Mouse (Mus musculus): ENCODE data around the gene Ube3b. TPM values are rescaled to one million over a fixed set of nuclear protein-coding genes. Genes with fewer than 3 reads are reported as not detected.

The Ube3b gene
- polyA plus RNA-seq, 1 experiment from 2014 or later = 34.0 TPM

GRCm38 (mm10) chr5:114412361-114412998, 32.1 kb downstream of the Ube3b start:
- no peak overlapping the region for H3K9ac ChIP-seq
- ATAC-seq = no peak
- peaks cover 100% of the 10 kb centered on the region for H3K36me3 ChIP-seq (ENCODE audit: poor library complexity, severe bottlenecking)
- no peaks in the 10 kb centered on the region for H3K9me3 ChIP-seq (replicated peaks)
- no peaks in the 10 kb centered on the region for H3K4me1 ChIP-seq
- H3K4me2 ChIP-seq = no peak overlapping the region
- no peak overlapping the region for H3K27ac ChIP-seq
- 90% methylated on average over 23 of the region's 23 CpGs for WGBS
- H3K27me3 ChIP-seq = no peaks in the 10 kb centered on the region
- no peak overlapping the region for H3K4me3 ChIP-seq

- ATAC-seq = no peak
- H3K4me1 ChIP-seq = no peaks in the 10 kb centered on the region
- WGBS = 89% methylated on average over 16 of the region's 16 CpGs
These were observed 32.8 kb downstream of the Ube3b start for GRCm38 (mm10) chr5:114413067-114413735.

GRCm38 (mm10) chr5:114415606-114416005, 35.2 kb downstream of the Ube3b start:
- H3K4me1 ChIP-seq = no peaks in the 10 kb centered on the region
- peaks cover 100% of the 10 kb centered on the region for H3K36me3 ChIP-seq (ENCODE audit: poor library complexity, severe bottlenecking)
- H3K4me3 ChIP-seq = no peak overlapping the region
- ATAC-seq = no peak
- H3K9ac ChIP-seq = no peak overlapping the region
- H3K27me3 ChIP-seq = no peaks in the 10 kb centered on the region
- H3K4me2 ChIP-seq = no peak overlapping the region
- H3K27ac ChIP-seq = no peak overlapping the region
- no peaks in the 10 kb centered on the region for H3K9me3 ChIP-seq (replicated peaks)
- WGBS = 93% methylated on average over 5 of the region's 5 CpGs

More at GRCm38 (mm10) chr5:114413067-114413735, 32.8 kb downstream of the Ube3b start:
- Histone ChIP-seq H3K4me2 (no peak overlapping the region), H3K36me3 (ENCODE audit: poor library complexity, severe bottlenecking) (peaks cover 100% of the 10 kb centered on the region), H3K27ac (no peak overlapping the region), H3K9me3 (replicated peaks) (no peaks in the 10 kb centered on the region), H3K4me3 (no peak overlapping the region), H3K27me3 (no peaks in the 10 kb centered on the region), H3K9ac (no peak overlapping the region)

GRCm38 (mm10) chr5:114416855-114417254, 36.4 kb downstream of the Ube3b start:
- no peak for ATAC-seq
- H3K9ac ChIP-seq = no peak overlapping the region
- no peaks in the 10 kb centered on the region for H3K27me3 ChIP-seq
- H3K4me1 ChIP-seq = no peaks in the 10 kb centered on the region
- H3K4me3 ChIP-seq = no peak overlapping the region
- H3K9me3 ChIP-seq (replicated peaks) = no peaks in the 10 kb centered on the region
- no peak overlapping the region for H3K27ac ChIP-seq
- peaks cover 96% of the 10 kb centered on the region for H3K36me3 ChIP-seq (ENCODE audit: poor library complexity, severe bottlenecking)
- 89% methylated on average over 8 of the region's 8 CpGs for WGBS
- H3K4me2 ChIP-seq = no peak overlapping the region

GRCm38 (mm10) chr5:114418541-114418940, 38.1 kb downstream of the Ube3b start:
- no peak; the same call in 1 of the 2 replicates for ATAC-seq
- Histone ChIP-seq H3K4me1 (peaks cover under 1% of the 10 kb centered on the region; the same call in 1 of the 2 replicates), H3K9me3 (replicated peaks) (no peaks in the 10 kb centered on the region), H3K9ac (no peak overlapping the region), H3K36me3 (ENCODE audit: poor library complexity, severe bottlenecking) (peaks cover 82% of the 10 kb centered on the region), H3K4me3 (no peak overlapping the region), H3K27ac (peak overlapping the region; percentile 10; the same call in 1 of the 2 replicates), H3K4me2 (no peak overlapping the region), H3K27me3 (no peaks in the 10 kb centered on the region)
- 81% methylated on average over 8 of the region's 8 CpGs for WGBS

- Histone ChIP-seq H3K9me3 (replicated peaks) (no peaks in the 10 kb centered on the region), H3K36me3 (ENCODE audit: poor library complexity, severe bottlenecking) (peaks cover 50% of the 10 kb centered on the region), H3K27ac (no peak overlapping the region), H3K4me1 (peaks cover 6% of the 10 kb centered on the region; the same call in 1 of the 2 replicates), H3K27me3 (no peaks in the 10 kb centered on the region), H3K4me2 (no peak overlapping the region), H3K9ac (no peak overlapping the region), H3K4me3 (no peak overlapping the region)
- 82% methylated on average over 11 of the region's 11 CpGs for whole genome bisulfite sequencing
- no peak for ATAC-seq
These were observed 41.3 kb downstream of the Ube3b start for GRCm38 (mm10) chr5:114421561-114422298.

GRCm38 (mm10) chr5:114422591-114422990, 42.2 kb downstream of the Ube3b start:
- Histone ChIP-seq H3K9me3 (replicated peaks) (no peaks in the 10 kb centered on the region), H3K9ac (no peak overlapping the region), H3K4me3 (no peak overlapping the region), H3K4me2 (no peak overlapping the region), H3K4me1 (peaks cover 12% of the 10 kb centered on the region; the same call in 1 of the 2 replicates), H3K27me3 (no peaks in the 10 kb centered on the region), H3K27ac (no peak overlapping the region), H3K36me3 (ENCODE audit: poor library complexity, severe bottlenecking) (peaks cover 41% of the 10 kb centered on the region)
- ATAC-seq = no peak
- WGBS = 60% methylated on average over 5 of the region's 5 CpGs

- peaks cover 27% of the 10 kb centered on the region for H3K36me3 ChIP-seq (ENCODE audit: poor library complexity, severe bottlenecking)
- H3K27me3 ChIP-seq = no peaks in the 10 kb centered on the region
- H3K4me3 ChIP-seq = no peak overlapping the region
- no peak overlapping the region for H3K9ac ChIP-seq
- H3K4me2 ChIP-seq = no peak overlapping the region
- peaks cover 12% of the 10 kb centered on the region; the same call in 1 of the 2 replicates for H3K4me1 ChIP-seq
- ATAC-seq = no peak
- no peak overlapping the region for H3K27ac ChIP-seq
- no peaks in the 10 kb centered on the region for H3K9me3 ChIP-seq (replicated peaks)
- 68% methylated on average over 5 of the region's 5 CpGs for WGBS
These were observed 43.6 kb downstream of the Ube3b start for GRCm38 (mm10) chr5:114423961-114424360.

- no peak overlapping the region for H3K9ac ChIP-seq
- peaks cover 12% of the 10 kb centered on the region; the same call in 1 of the 2 replicates for H3K4me1 ChIP-seq
- no peaks in the 10 kb centered on the region for H3K9me3 ChIP-seq (replicated peaks)
- no peak overlapping the region for H3K4me2 ChIP-seq
- 0 out of 2 replicates have a peak, but pooled peaks cover 4% of the 10 kb centered on the region for H3K36me3 ChIP-seq (ENCODE audit: poor library complexity, severe bottlenecking)
- no peaks in the 10 kb centered on the region for H3K27me3 ChIP-seq
- peak overlapping the region; percentile 44; the same call in 1 of the 2 replicates for H3K27ac ChIP-seq
- 74% methylated on average over 6 of the region's 6 CpGs for WGBS
- no peak for ATAC-seq
- H3K4me3 ChIP-seq = no peak overlapping the region
These were observed 46.3 kb downstream of the Ube3b start for GRCm38 (mm10) chr5:114426732-114427131.

GRCm38 (mm10) chr5:114428621-114429020, 48.2 kb downstream of the Ube3b start:
- H3K27ac ChIP-seq = no peak overlapping the region
- no peaks in the 10 kb centered on the region for H3K27me3 ChIP-seq
- no peak for ATAC-seq
- no peak overlapping the region for H3K9ac ChIP-seq
- H3K36me3 ChIP-seq (ENCODE audit: poor library complexity, severe bottlenecking) = 0 out of 2 replicates have a peak, but pooled peaks cover 1% of the 10 kb centered on the region
- peaks cover 11% of the 10 kb centered on the region; the same call in 1 of the 2 replicates for H3K4me1 ChIP-seq
- no peak overlapping the region for H3K4me2 ChIP-seq
- 82% methylated on average over 18 of the region's 18 CpGs for WGBS
- H3K9me3 ChIP-seq (replicated peaks) = no peaks in the 10 kb centered on the region
- H3K4me3 ChIP-seq = no peak overlapping the region

- H3K27ac ChIP-seq = no peak overlapping the region
- no peaks in the 10 kb centered on the region for H3K9me3 ChIP-seq (replicated peaks)
- H3K9ac ChIP-seq = no peak overlapping the region
- H3K4me3 ChIP-seq = no peak overlapping the region
- no peak for ATAC-seq
- H3K4me2 ChIP-seq = no peak overlapping the region
- H3K4me1 ChIP-seq = 0 out of 2 replicates have a peak, but pooled peaks cover 6% of the 10 kb centered on the region
- H3K36me3 ChIP-seq (ENCODE audit: poor library complexity, severe bottlenecking) = peaks cover 8% of the 10 kb centered on the region; the same call in 1 of the 2 replicates
- H3K27me3 ChIP-seq = no peaks in the 10 kb centered on the region
- 90% methylated on average over 7 of the region's 7 CpGs for WGBS
These were observed 49.4 kb downstream of the Ube3b start for GRCm38 (mm10) chr5:114429781-114430180.

- no peak overlapping the region for H3K4me3 ChIP-seq
- no peaks in the 10 kb centered on the region for H3K4me1 ChIP-seq
- H3K4me2 ChIP-seq = no peak overlapping the region
- no peak overlapping the region for H3K27ac ChIP-seq
- H3K9me3 ChIP-seq (replicated peaks) = no peaks in the 10 kb centered on the region
- 90% methylated on average over 8 of the region's 8 CpGs for WGBS
- H3K27me3 ChIP-seq = no peaks in the 10 kb centered on the region
- no peak overlapping the region for H3K9ac ChIP-seq
- peaks cover 30% of the 10 kb centered on the region for H3K36me3 ChIP-seq (ENCODE audit: poor library complexity, severe bottlenecking)
- no peak for ATAC-seq
These were observed 54.0 kb downstream of the Ube3b start for GRCm38 (mm10) chr5:114434359-114434758.

Data from forebrain, embryonic 13.5 days (tissue).